Mouse (Mus musculus): Measurements from ENCODE around the gene Actl11.

- no peak for TF ChIP-seq CTCF (IDR thresholded peaks at IDR 0.05; ENCODE audit: control insufficient read depth, insufficient read depth, insufficient read length)
- peak; percentile 59 for TF ChIP-seq USF1 (IDR thresholded peaks at IDR 0.05; ENCODE audit: low read depth)
- TF ChIP-seq MAX (IDR thresholded peaks at IDR 0.05), result no peak
- TF ChIP-seq MYOG (IDR thresholded peaks at IDR 0.05; ENCODE audit: control insufficient read depth, extremely low read depth, insufficient read length), result no peak
Observed at GRCm38 (mm10) chr9:107955613-107956289, 27.5 kb downstream of the Actl11 start.
